Mouse (Mus musculus) T-helper 1 cell (primary cell): ENCODE data around the gene Fdx1.

ENCODE experiments used
- in situ Hi-C: fragments of 300-600 bp; cut with MboI, MseI; formaldehyde crosslinking; loops from one replicate; pipeline ENCODE4 v1.15.1; 2025; ENCODE audit warnings: high pct_unique_total_duplicates

The Fdx1 gene

GRCm38 (mm10) chr9:51964110-51964509 is 754 bp upstream of the Fdx1 start:
- in situ Hi-C loops, result no loop called here

DNA sequence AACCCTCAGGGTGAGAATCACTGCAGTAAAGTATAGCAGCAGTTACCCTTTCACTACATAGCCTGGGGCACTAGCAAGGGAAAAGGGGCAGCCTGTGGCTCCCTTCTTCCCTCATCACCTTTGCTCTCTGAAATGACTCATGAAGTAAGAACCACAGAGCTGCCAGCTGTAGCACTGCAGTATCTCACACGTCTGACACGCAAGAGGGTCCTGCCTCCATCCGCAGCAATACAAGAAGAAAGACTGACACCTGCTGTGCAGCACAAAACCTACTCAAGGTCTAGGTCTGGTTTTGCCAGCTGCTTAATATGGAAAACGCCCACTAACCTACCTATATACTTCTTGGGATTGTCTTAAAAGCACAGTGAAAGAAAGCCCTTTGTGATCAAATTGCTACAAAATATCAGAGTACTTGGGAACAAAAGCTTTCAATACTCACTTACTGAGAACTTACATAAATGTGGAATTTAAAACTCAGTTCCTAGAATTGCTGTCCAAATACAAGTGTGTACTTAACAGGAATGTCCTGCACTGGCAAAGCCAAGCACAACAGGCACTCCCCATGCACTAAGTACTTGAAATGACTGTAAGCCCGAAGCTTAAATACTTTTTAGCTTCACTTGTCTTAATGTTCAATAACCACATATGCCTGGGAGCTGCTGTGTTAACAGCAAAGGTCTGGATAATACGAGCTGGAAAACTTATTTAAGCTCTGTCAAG is 2.0 kb downstream of the Fdx1 start:
- in situ Hi-C loops, result no loop called here

DNA sequence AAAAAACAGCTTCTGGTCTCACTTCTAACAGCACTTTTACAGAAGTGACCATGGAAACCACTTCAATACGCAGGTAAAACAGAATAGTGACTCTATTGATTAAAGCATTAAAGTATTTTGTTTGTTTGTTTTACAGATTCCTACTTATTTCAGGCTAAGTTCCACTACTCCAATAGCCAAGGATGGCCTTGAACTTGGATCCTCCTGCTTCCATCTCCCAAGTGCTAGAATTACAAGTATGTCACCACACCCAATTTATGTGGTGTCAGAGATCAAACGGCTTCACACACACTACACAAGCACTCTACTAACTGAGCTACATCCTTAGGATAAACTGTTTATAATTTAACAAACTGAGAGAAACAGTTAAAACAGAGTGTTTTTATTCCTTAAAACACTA is 3.0 kb downstream of the Fdx1 start:
- in situ Hi-C loops, result no loop called here

DNA sequence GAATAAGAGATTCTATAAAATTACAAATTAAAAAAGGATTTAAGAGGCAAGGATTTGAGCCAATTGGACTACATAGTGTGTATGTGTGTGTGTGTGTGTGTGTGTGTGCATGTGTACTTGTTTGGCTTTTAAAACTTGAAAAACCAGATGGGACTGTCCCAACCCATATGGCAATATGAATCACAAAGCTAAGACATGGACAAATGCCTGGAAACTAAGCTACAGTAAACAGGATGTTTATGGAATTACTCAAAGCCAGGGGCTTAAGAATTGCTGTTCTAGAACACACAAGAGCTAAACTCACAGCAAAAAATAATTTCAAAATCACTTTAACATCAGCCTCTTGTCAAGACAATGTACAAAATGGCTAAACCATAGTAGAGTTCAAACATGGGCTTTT is 4.4 kb downstream of the Fdx1 start:
- in situ Hi-C loops, result no loop called here

DNA sequence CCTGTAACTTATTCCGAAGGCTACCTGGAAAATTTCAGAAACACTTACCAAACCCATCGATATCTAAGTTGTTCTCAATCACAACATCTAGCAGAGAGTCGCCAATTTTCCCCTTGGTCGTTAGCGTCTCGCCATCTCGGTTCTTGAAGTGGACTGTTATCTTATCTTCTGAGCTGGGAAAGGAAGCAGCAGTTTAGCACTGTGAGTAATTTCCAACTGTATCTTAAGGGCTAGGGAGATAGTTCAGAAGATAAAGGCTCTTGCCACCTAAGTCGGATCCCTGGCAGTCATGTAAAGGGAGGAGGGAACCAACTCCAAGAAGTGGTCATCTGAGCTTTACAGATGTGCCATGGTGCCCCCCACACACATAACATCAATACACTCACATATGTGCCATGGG is 6.3 kb downstream of the Fdx1 start:
- in situ Hi-C loops, result no loop called here

DNA sequence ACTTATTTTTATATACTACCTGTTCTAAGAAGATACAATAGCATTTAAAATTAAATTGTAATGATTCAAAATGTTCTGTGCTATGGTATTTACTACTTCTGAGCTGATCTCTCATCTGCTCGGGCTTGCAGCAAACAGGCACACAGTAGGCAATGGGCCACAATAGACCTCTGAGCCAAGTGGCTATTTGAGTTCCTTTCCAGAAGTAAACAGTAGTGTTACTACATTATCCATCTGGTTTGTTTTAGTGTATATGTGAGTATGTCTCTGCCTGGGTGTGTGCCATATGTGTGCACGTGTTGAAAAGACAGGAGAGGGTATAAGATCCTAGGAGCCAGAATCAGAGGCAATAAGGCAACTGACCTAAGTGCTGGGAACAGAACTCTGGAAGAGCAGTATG is 6.9 kb downstream of the Fdx1 start:
- in situ Hi-C loops, result no loop called here

DNA sequence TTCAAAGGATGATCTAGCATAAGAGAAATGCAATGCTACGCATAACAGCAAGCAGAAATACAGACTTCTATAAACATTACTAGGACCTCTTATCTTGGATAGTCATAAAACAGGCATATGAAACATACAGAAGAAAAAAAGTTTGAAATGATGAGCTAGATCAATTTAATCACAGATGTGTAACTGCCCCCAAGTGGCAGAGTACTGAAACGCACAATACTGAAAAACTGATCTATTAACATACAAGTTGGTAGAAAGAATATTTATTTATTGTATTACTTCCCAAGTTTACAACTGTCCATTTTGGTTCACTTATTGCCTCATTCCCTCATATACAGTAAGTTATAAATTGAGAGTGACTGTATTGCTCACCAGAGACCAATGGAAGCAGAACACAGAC is 12.0 kb downstream of the Fdx1 start:
- in situ Hi-C loops, result no loop called here

GRCm38 (mm10) chr9:51950667-51951066 is 12.7 kb downstream of the Fdx1 start:
- in situ Hi-C loops, result no loop called here

GRCm38 (mm10) chr9:51950225-51950624 is 13.1 kb downstream of the Fdx1 start:
- in situ Hi-C loops, result no loop called here

DNA sequence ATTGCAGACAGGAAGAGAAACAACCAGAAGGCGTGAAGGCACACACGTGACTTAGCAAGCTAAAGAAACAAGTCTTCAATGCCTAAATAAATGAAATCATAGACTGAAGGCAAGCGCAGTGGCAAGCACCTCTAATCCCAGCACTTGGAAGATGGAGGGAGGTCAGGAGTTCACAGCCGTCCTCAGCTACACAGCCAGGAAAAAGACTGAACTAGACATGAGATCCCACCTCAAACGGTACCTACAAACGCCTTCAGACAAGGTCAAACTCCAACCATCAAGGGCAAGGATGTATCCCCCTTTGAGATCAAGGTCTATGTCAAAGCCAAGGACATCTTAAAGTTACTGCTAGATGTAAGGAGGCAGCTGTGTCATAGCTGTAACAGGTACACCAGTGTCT is 19.4 kb downstream of the Fdx1 start:
- in situ Hi-C loops, result no loop called here

DNA sequence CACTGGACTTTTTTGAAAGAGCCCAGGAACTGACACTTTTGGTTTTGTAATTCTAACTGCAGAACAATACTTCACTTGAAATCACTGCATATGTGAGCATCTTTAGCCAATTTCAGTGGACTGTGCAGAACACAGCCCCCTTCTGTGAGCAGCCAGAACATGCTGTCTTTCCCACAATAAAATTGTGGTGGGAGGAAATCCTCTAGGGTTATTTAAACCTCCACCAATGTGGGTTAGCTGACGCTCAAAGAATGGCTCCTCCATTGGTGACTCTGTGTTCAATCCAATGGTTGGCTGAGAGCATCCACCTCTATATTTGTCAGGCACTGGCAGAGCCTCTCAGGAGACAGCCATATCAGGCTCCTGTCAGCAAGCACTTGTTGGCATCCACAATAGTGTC is 28.7 kb downstream of the Fdx1 start:
- in situ Hi-C loops, result no loop called here

GRCm38 (mm10) chr9:51931997-51932396 is 31.4 kb downstream of the Fdx1 start:
- in situ Hi-C loops, result no loop called here

DNA sequence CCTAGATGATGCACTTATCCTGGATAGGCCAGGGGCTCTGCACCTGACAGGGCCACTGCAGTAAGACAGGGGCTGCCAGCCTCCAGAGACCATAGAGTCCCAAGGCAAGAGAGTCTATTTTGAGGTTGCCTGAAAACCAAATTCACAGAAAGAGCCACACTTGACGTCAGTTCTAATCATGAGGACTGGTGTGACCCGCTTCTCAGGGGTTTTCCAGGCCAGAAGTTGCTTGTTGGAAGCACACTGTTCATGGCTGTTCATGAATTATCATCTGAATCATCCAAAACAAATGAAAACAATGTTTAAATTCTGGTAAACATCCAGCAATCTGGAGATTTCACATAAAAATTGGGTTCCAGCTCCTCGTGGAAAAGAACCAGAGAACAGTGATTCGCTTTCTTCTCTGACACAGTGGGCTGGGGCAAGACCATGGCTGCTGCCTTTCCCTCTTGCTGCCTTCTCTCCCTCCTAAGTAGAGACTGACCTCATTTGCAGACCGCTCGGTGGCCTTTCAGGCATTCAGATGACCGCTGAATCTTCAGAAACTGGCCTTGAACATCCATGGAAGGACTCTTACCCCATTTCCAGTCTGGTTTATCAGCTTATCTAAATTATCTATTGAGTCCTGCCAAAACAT is 32.2 kb downstream of the Fdx1 start:
- in situ Hi-C loops, result no loop called here

GRCm38 (mm10) chr9:51929972-51930371 is 33.4 kb downstream of the Fdx1 start:
- in situ Hi-C loops, result loop anchor here (10.0 kb wide), 1 partner anchor 325 kb away; no protein-coding TSS in a partner anchor

DNA sequence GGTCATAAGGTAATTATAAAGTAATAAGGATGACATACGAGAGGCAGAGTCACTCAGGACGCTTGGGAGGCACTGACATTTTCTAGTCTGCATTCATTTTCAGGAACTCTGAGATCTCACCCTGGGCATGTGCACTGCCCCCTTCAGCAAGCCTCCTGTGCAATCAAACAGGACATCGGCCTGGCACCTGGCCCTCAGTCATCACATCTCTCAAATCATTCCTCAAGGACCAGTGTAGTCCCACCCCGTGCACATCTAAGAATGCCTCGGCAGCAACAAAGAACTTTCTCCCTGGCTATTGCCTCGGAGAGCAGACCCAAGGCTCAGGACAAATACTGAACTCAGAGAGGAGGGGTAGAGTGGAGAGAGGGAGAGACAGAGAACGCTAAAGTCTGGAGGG is 34.7 kb downstream of the Fdx1 start:
- in situ Hi-C loops, result loop anchor here (10.0 kb wide), 1 partner anchor 326 kb away; no protein-coding TSS in a partner anchor

GRCm38 (mm10) chr9:51928116-51928515 is 35.2 kb downstream of the Fdx1 start:
- in situ Hi-C loops, result loop anchor here (10.0 kb wide), 1 partner anchor 327 kb away; no protein-coding TSS in a partner anchor

DNA sequence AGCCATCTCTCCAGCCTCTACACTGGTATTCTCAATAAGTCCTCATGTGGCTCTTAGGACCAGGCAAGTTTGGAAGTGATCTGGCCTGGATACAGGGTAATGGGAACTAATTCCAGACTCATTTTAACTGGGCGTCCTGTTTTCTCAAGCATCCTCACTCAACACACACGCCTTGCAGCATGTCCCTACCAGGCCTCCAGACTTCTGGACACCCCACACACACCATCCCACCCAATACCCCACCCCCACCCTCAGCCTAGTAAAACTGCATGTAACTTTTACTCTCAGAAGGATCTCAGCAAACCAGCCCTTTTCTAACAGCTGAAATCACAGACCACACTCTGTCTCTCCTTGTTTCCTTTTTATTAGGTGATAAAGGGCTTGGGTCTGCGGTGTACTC is 35.7 kb downstream of the Fdx1 start:
- in situ Hi-C loops, result loop anchor here (10.0 kb wide), 1 partner anchor 327 kb away; no protein-coding TSS in a partner anchor

- in situ Hi-C loops, result loop anchor here (10.0 kb wide), 1 partner anchor 328 kb away; no protein-coding TSS in a partner anchor
These were observed 36.7 kb downstream of the Fdx1 start for GRCm38 (mm10) chr9:51926629-51927028.

- in situ Hi-C loops, result loop anchor here (10.0 to 25.0 kb wide), 2 partner anchors 330 to 762 kb away; partner anchors contain the start of gene Gm32742
These were observed 38.7 kb downstream of the Fdx1 start for GRCm38 (mm10) chr9:51924551-51925081.

GRCm38 (mm10) chr9:51922756-51923155 is 40.6 kb downstream of the Fdx1 start:
- in situ Hi-C loops, result loop anchor here (10.0 to 25.0 kb wide), 2 partner anchors 332 to 760 kb away; partner anchors contain the start of gene Gm32742

DNA sequence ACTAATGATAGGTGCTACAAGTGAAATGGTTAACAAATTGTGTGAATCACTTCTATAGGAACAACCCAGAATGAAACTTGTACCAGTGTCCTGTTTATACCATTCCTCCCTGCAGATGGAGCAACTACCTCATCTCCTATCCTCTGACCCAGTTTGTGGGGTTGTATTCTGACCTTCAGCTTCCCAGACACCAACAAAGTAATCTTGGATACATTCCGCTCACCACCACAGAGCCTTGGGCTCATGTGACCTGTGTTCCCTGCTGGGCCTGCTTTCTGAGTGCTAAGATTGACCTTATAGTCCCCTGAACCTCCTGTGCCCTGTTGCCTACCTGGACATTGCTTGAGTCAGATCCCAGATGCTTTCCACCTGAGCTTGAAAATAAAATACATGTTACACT is 47.8 kb downstream of the Fdx1 start:
- in situ Hi-C loops, result loop anchor here (5.0 to 25.0 kb wide), 2 partner anchors 578 to 753 kb away; partner anchors contain the start of gene Gm32742

- in situ Hi-C loops, result loop anchor here (5.0 to 25.0 kb wide), 2 partner anchors 577 to 752 kb away; partner anchors contain the start of gene Gm32742
These were observed 48.8 kb downstream of the Fdx1 start for GRCm38 (mm10) chr9:51914481-51915120.
